Mouse (Mus musculus): ENCODE measurements around the gene Srrm4.

- TF ChIP-seq CTCF (IDR thresholded peaks at IDR 0.05; ENCODE audit: low read depth) (peak; percentile 37; the same call in 1 of the 2 replicates), EP300 (optimal IDR thresholded peaks at IDR 0.05) (no peak)
These were observed 53.1 kb downstream of the Srrm4 start for GRCm38 (mm10) chr5:116538491-116538890.
